Mouse (Mus musculus) megakaryocyte, embryonic 14.5 days (primary cell): ENCODE data around the gene Fam122a. TPM values are rescaled to one million over a fixed set of nuclear protein-coding genes. Genes with fewer than 3 reads are reported as not detected.

Experiments used
- H3K27me3 ChIP-seq: replicated peaks from 2 replicates; pipeline ENCODE3; 2012; ENCODE audit warnings: inconsistent platforms
- H3K36me3 ChIP-seq: replicated peaks from 2 replicates; pipeline ENCODE3; 2012; ENCODE audit warnings: low read length, inconsistent platforms, mixed read lengths
- H3K4me1 ChIP-seq: 2 replicates; pipeline ENCODE4 v1.6.1; 2012; ENCODE audit warnings: inconsistent platforms
- H3K4me3 ChIP-seq: replicated peaks from 2 replicates; pipeline ENCODE3; 2012; ENCODE audit warnings: moderate library complexity, mild to moderate bottlenecking, inconsistent platforms
- H3K9me3 ChIP-seq: 2 replicates; pipeline ENCODE4 v1.6.1; 2012; ENCODE audit warnings: inconsistent platforms
- FLI1 ChIP-seq: IDR thresholded peaks from 2 replicates; pipeline ENCODE4 v1.6.1; 2012; ENCODE audit warnings: low read length, inconsistent platforms, mixed read lengths
- GATA1 ChIP-seq: IDR thresholded peaks from 3 replicates; pipeline ENCODE4 v1.6.1; 2012; ENCODE audit warnings: mixed read lengths, low read length, inconsistent platforms, borderline replicate concordance
- polyA plus RNA-seq: library from polyadenylated mRNA; stranded (reverse); fragments of >175 nt; gene quantifications from 2 replicates; pipeline ENCODE4 v1.2.3, GENCODE M21; 2012; ENCODE audit warnings: low replicate concordance; ENCODE audit not compliant: insufficient read depth

Gene Fam122a
- polyA plus RNA-seq, 1 experiment: 16.1 TPM

- peaks cover 42% of the 10 kb centered on the region for H3K4me1 ChIP-seq
- TF ChIP-seq GATA1 (no peak), FLI1 (no peak)
Observed at GRCm38 (mm10) chr19:24434291-24434690, 42.9 kb downstream of the Fam122a start.

GRCm38 (mm10) chr19:24432447-24432846 lies 44.7 kb downstream of the Fam122a start:
- no peak for TF ChIP-seq FLI1
- TF ChIP-seq GATA1: no peak
- Histone ChIP-seq H3K36me3 (peaks cover 45% of the 10 kb centered on the region), H3K4me3 (no peak overlapping the region), H3K27me3 (no peaks in the 10 kb centered on the region), H3K4me1 (peaks cover 32% of the 10 kb centered on the region), H3K9me3 (no peaks in the 10 kb centered on the region)

More at GRCm38 (mm10) chr19:24434291-24434690, 42.9 kb downstream of the Fam122a start:
- H3K27me3 ChIP-seq: no peaks in the 10 kb centered on the region
- no peaks in the 10 kb centered on the region for H3K9me3 ChIP-seq
- peaks cover 46% of the 10 kb centered on the region for H3K36me3 ChIP-seq
- H3K4me3 ChIP-seq: no peak overlapping the region

DNA sequence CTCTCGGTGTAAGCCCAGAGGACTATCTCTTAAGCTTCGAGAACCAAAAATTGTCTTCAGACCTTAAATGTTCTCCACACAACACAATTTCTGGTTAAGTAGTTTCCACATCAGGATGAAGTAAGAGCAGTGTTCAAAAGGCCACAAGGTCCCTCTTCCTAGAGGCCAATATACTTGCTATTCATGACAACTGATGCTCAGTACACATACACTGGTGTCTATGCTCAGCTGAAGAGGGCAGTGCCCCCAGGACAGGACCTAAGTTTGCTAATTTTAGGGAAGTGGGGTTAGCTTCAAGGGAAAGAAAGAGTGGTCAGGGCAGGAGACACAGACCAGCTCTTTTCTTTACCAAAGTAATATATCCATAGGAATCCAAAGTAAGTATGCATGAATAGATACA lies 45.8 kb downstream of the Fam122a start:
- Histone ChIP-seq H3K36me3 (peaks cover 48% of the 10 kb centered on the region), H3K9me3 (no peaks in the 10 kb centered on the region), H3K4me3 (no peak overlapping the region), H3K27me3 (no peaks in the 10 kb centered on the region), H3K4me1 (peaks cover 33% of the 10 kb centered on the region)
- TF ChIP-seq FLI1 (no peak), GATA1 (no peak)

GRCm38 (mm10) chr19:24428011-24428410 lies 49.1 kb downstream of the Fam122a start:
- H3K4me3 ChIP-seq: no peak overlapping the region
- no peaks in the 10 kb centered on the region for H3K27me3 ChIP-seq
- H3K9me3 ChIP-seq: no peaks in the 10 kb centered on the region
- H3K4me1 ChIP-seq: peaks cover 37% of the 10 kb centered on the region
- H3K36me3 ChIP-seq: peaks cover 34% of the 10 kb centered on the region
- TF ChIP-seq GATA1: no peak
- no peak for TF ChIP-seq FLI1

DNA sequence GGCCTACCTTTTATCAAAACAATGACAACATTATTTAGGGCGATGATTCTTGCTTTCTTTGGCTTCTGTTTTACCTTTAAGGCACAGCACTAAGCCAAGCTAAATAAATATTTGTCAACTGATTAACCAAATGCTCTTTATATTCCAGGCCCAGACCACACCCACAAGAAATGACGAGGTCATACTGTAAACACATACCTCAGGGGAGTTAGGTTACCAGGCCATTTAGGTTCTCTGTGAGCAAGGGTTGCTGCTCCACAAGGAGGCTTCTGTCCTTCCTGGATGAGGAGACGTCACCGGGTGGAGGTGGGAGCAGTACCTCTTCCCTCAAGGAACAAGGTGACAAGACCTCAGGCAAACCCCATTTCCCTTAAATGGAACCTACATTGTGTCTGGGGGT lies 49.9 kb downstream of the Fam122a start:
- no peaks in the 10 kb centered on the region for H3K9me3 ChIP-seq
- no peak for TF ChIP-seq GATA1
- no peak for TF ChIP-seq FLI1
- peaks cover 32% of the 10 kb centered on the region for H3K4me1 ChIP-seq
- no peak overlapping the region for H3K4me3 ChIP-seq
- H3K36me3 ChIP-seq: peaks cover 39% of the 10 kb centered on the region
- no peaks in the 10 kb centered on the region for H3K27me3 ChIP-seq

GRCm38 (mm10) chr19:24426759-24427181 lies 50.4 kb downstream of the Fam122a start:
- no peaks in the 10 kb centered on the region for H3K27me3 ChIP-seq
- peaks cover 44% of the 10 kb centered on the region for H3K36me3 ChIP-seq
- H3K4me3 ChIP-seq: no peak overlapping the region
- no peaks in the 10 kb centered on the region for H3K9me3 ChIP-seq
- H3K4me1 ChIP-seq: peaks cover 33% of the 10 kb centered on the region
- TF ChIP-seq FLI1: no peak
- TF ChIP-seq GATA1: no peak

Other genes with a start within 250 kb of the Fam122a start
- 35.9 and 43.3 TPM in 2 replicates for gene Fxn, start 196.8 kb downstream of the Fam122a start, polyA plus RNA-seq
- gene Pip5k1b, start 78.5 kb upstream of the Fam122a start, polyA plus RNA-seq: 6.9 and 8.0 TPM in 2 replicates
- not detected in 2 replicates for gene Tmem252, start 196.7 kb upstream of the Fam122a start, polyA plus RNA-seq